Mouse (Mus musculus) cerebellum, postnatal 25 days (tissue): Measurements from ENCODE around the gene Vasn.

Experiments
- DNase-seq, 2 experiments: peaks; one replicate each; pipeline ENCODE4 v3.0.0; 2021; ENCODE audit warnings: mixed read lengths in 2 of 2

The Vasn gene

GRCm38 (mm10) chr16:4639831-4640237 lies at the start of gene Vasn, which contains the start of gene Dnaja3:
Gene Vasn, plus strand, starts transcription at chr16:4639941.
Gene Dnaja3, plus strand, starts transcription at chr16:4639989.
- DNase-seq, result peak in 1 of 2 experiments; percentile 38

GRCm38 (mm10) chr16:4590236-4590635 lies 49.5 kb upstream of the Vasn start:
- DNase-seq, result no peak

GRCm38 (mm10) chr16:4592909-4593875 lies 46.5 kb upstream of the Vasn start:
- peak; percentile 62 to 81 for DNase-seq

- DNase-seq, result peak; percentile 66 to 73
Observed at GRCm38 (mm10) chr16:4593971-4594813, 45.5 kb upstream of the Vasn start, which contains the start of gene Glis2. Gene Glis2, plus strand, starts transcription at chr16:4594713.

GRCm38 (mm10) chr16:4594814-4595526 lies 44.8 kb upstream of the Vasn start:
- DNase-seq, result no peak

GRCm38 (mm10) chr16:4595527-4595963 lies 44.2 kb upstream of the Vasn start:
- peak; percentile 46 to 64 for DNase-seq

GRCm38 (mm10) chr16:4596141-4596728 lies 43.5 kb upstream of the Vasn start:
- DNase-seq, result no peak

- no peak for DNase-seq
Observed at GRCm38 (mm10) chr16:4596836-4597235, 42.9 kb upstream of the Vasn start.

GRCm38 (mm10) chr16:4597296-4597695 lies 42.4 kb upstream of the Vasn start:
- no peak for DNase-seq

- no peak for DNase-seq
Observed at GRCm38 (mm10) chr16:4598041-4598440, 41.7 kb upstream of the Vasn start.

GRCm38 (mm10) chr16:4598891-4599543 lies 40.7 kb upstream of the Vasn start:
- DNase-seq, result no peak

GRCm38 (mm10) chr16:4599616-4600015 lies 40.1 kb upstream of the Vasn start:
- DNase-seq, result no peak

GRCm38 (mm10) chr16:4600701-4601310 lies 38.9 kb upstream of the Vasn start:
- DNase-seq, result no peak

GRCm38 (mm10) chr16:4602189-4602588 lies 37.6 kb upstream of the Vasn start:
- DNase-seq, result no peak

- no peak for DNase-seq
Observed at GRCm38 (mm10) chr16:4602766-4603452, 36.8 kb upstream of the Vasn start.

- DNase-seq, result no peak
Observed at GRCm38 (mm10) chr16:4603453-4603837, 36.3 kb upstream of the Vasn start.

GRCm38 (mm10) chr16:4604293-4604837 lies 35.4 kb upstream of the Vasn start:
- DNase-seq, result no peak

GRCm38 (mm10) chr16:4605514-4606131 lies 34.1 kb upstream of the Vasn start:
- DNase-seq, result no peak

GRCm38 (mm10) chr16:4606431-4607084 lies 33.2 kb upstream of the Vasn start:
- peak; percentile 46 to 68 for DNase-seq
